Mouse (Mus musculus): ENCODE measurements around the gene Mprip.

- TF ChIP-seq TAL1 (IDR thresholded peaks at IDR 0.05; ENCODE audit: low read length) (no peak), GATA1 (IDR thresholded peaks at IDR 0.05; ENCODE audit: low read length) (no peak)
These were observed 98.1 kb downstream of the Mprip start for GRCm38 (mm10) chr11:59759178-59759577.

All from erythroblast, embryonic 14.5 days (primary cell).